Mouse (Mus musculus) 416B (cell line): ENCODE data around the gene Dclre1a.
A peak's percentile ranks its signal among the peaks of the same experiment; 100 is the strongest.

ENCODE experiments used
- DNase-seq: peaks from one replicate; pipeline ENCODE4 v3.0.0; 2011; ENCODE audit warnings: low read depth

The Dclre1a gene

DNA sequence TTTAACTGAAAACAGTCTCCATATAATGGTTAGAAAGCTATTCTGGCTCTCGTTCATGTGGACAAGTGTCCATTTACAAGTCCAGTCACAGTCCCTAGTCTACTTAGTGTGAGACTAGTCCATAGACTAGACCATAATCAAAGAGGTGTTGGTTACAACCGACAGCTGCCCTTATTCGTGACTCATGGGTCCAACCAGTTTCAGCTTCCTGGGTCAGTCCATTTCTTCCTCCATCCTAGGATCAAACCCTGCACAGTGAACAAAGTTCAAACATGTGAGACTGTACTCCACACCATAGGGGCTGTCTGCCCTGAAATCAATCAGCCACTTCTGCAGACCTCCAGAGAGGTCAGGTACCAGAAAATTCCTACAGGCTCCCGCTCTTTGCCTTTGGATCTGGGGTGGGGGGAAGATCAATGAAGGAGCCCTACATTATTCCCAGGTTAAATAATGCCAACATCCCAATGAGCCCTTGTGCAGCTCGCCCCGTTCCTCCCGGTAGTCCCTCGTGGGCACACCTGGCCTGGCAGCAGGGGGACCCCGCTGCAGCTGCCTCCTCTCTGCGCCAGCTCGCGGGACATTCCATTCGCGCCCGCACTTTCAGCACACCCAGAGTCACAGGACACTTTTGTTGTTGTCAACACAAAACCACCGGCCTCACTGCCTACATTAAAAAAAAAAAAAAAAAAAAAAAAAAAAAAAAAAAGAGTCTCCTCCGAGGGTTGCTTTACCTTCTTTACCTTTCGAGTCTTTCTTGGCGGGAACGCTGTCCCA is at the start of gene Dclre1a:
Gene Dclre1a (minus strand): TSS at position 767 of the 774 bp plus-strand sequence.
- DNase-seq: peak; percentile 63

DNA sequence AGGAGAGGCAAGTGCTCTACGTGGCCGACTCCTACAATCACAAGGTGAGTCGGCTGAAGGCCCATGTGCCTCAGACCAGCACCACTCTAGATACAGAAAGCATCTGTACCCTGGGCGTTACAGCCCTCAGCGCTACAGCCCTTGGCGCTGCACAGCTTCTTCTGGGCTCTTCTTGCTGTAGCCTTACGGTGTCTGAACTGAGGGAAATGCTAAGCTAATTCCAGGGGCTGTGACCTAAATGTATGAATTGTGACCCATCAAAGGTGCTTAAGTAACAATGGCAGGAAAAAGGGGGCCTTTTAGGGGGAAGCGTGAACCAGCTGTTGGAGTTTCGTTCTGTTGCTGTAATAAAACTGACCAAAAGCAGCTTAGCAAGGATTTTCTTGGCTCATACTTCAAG is 44.5 kb upstream of the Dclre1a start:
- no peak for DNase-seq

GRCm38 (mm10) chr19:56590250-56590649 is 42.2 kb upstream of the Dclre1a start:
- no peak for DNase-seq

DNA sequence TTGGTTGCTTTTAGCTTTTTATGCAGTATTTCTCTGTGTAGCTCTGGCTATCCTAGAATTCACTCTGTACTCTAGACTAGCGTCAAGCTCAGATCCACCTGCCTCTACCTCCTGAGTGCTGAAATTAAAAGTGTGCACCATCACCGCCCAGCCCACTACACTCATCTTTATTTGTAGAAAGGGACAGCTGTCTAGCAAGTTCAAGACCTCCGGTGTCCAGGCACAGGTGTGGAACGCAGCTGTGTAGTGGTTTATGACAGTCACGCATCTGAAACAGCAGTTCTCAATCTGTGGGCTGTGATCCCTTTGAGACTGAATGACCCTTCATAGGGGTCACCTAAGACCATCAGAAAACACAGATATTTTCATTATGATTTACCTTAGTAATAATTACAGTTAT is 41.4 kb upstream of the Dclre1a start:
- DNase-seq: no peak

DNA sequence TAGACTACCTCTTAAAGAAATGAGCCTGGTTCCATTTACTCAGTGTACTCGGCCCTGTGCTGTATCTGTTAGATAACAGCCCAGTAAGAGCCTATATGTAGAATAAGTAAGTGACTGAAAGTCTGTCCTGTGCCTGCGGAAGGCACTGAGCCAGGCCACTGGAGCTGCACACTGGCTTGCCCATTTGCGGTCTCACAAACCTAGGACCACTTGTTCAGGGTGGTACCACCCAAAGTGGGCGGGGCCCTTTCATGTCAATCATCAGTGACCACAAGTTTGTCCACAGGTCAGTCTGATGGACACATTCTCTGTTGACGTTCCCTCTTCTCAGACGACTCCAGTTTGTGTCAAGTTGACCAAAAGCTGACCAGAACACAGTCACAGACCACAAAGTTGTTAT is 41.0 kb upstream of the Dclre1a start:
- peak; percentile 41 for DNase-seq

DNA sequence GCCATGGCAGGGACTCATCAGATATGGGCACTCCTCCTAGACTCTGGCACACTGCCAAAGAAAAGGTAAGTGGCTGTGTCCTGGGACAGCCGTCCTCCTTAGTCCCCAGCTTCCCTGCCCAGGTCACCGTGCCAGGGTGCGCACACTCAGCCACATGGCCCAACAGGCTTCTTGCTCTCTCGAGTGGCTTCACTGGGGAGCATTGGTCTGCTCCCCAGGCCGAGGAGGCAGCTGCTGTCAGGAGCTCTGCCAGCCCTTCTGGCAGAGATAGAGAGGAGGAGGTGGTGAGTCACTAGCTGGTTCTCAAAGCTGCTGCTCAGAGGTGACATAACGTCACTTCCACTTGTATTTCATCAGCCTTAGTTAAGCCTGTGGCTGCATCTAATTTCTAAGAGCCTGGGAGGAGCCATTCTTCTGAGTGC is 40.2 kb upstream of the Dclre1a start:
- DNase-seq: peak; percentile 93

- no peak for DNase-seq
Measured at GRCm38 (mm10) chr19:56586320-56586719, 38.3 kb upstream of the Dclre1a start.

GRCm38 (mm10) chr19:56584288-56584687 is 36.3 kb upstream of the Dclre1a start:
- DNase-seq: no peak

GRCm38 (mm10) chr19:56583785-56584184 is 35.8 kb upstream of the Dclre1a start:
- no peak for DNase-seq

- DNase-seq: peak; percentile 22
Measured at GRCm38 (mm10) chr19:56581981-56582380, 34.0 kb upstream of the Dclre1a start.

GRCm38 (mm10) chr19:56577801-56578200 is 29.8 kb upstream of the Dclre1a start:
- DNase-seq: no peak

GRCm38 (mm10) chr19:56573184-56573583 is 25.2 kb upstream of the Dclre1a start:
- no peak for DNase-seq

- no peak for DNase-seq
Measured at GRCm38 (mm10) chr19:56571913-56572312, 23.9 kb upstream of the Dclre1a start.

GRCm38 (mm10) chr19:56571234-56571633 is 23.2 kb upstream of the Dclre1a start:
- DNase-seq: peak; percentile 28

- no peak for DNase-seq
Measured at GRCm38 (mm10) chr19:56570781-56571180, 22.8 kb upstream of the Dclre1a start.

DNA sequence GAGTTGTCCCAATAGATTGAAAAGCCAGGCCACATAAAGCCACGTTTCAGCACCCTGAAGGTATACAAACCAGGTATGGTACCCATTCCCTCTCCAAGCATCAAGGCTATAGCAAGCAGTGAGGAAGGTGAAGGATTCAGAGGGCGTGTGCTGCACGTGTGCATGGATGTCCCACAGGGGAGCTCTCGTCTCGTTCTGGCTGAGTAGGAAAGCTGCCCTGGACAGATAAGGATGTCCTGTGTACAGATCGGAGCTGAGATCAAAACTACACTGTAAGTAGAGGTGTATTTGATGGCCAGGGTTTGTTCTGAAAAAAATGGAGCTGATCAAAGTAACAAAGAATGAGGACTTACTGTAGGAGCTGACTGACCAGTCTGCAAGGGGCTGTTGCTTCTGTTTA is 18.9 kb upstream of the Dclre1a start:
- no peak for DNase-seq

GRCm38 (mm10) chr19:56566041-56566440 is 18.0 kb upstream of the Dclre1a start:
- DNase-seq: peak; percentile 64

- peak; percentile 28 for DNase-seq
Measured at GRCm38 (mm10) chr19:56565358-56565757, 17.3 kb upstream of the Dclre1a start.

DNA sequence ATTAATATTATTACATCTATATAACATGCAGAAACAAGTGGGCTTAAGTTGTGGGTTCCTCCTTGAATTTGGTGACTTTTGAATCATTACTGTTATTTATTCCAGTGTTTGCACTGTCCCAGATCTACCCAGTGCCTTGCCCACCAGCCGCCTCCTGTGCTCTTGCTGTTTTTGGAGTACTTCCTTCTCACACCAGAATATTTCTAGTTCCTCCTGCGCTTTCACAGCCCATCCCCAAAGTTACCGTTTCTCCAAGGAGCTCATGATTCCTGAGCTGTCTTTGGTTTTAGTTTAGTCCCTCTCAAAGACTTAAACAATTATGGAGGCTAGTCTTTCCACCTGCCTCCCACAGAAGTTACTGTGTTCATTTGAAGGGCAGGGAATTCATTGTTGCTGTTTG is 15.4 kb upstream of the Dclre1a start:
- DNase-seq: no peak

DNA sequence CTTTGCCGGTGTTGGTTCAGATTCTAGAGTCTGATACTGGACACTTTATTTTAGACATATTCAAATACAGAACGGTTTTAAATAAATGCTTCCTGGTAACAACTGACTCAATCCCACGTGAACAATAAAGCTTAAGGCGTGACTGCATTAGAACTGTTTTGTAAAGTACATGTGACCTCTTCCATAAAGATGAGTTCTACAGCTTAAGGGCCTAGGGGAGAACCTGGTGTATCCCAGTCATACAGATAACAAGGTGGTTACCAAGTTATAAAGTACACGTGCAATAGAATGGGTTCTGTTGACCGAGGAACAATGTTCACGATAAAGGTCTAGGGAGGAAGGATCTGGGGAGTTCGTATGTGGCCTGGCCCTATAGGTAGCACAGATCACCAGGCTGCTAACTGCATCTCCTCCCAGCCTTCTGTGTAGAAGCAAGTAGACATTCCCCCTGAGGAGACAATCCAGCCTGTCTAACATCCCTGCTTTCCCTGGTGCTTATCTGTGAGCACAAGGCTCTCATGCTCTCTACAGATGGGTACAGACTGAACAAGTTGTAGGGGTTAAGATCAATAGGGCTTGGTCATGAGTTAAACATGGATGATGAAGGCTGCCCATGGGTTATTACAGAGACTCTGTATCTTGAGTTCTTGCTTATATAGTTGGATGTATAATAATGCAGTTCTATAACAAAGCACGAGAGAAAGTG is 14.6 kb upstream of the Dclre1a start:
- DNase-seq: no peak

- peak; percentile 86 for DNase-seq
Measured at GRCm38 (mm10) chr19:56555972-56556371, 8.0 kb upstream of the Dclre1a start.

GRCm38 (mm10) chr19:56553177-56553576 is 5.2 kb upstream of the Dclre1a start:
- no peak for DNase-seq

- no peak for DNase-seq
Measured at GRCm38 (mm10) chr19:56549033-56549680, 1.1 kb upstream of the Dclre1a start.
